Mouse (Mus musculus): ENCODE results near the gene 6330409D20Rik.
A peak's percentile ranks its signal among the peaks of the same experiment; 100 is the strongest.

The 6330409D20Rik gene

DNA sequence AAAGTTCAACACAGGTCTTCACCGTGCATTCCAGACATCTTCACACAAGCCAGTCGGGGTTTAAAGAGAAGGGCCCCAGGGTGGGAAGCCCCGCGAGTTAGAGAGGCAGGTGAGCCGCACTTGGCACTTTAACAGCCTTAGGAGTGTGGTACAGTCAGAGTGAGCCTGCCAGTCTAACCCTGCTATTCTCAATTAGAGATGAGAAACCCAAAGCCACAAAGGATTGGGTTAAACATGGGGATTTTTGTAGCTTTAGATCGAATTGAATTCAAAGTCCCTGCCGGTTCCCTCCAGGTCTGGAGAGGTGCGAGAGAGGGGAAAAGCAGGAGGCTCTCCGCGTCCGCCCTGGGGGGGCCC, at the start of gene 6330409D20Rik:
TSS of gene 6330409D20Rik (minus strand) at position 101 of the 357 bp plus-strand sequence.
- Histone ChIP-seq H3K27me3 (ENCODE audit: control insufficient read depth, insufficient read depth, low read length, poor library complexity, severe bottlenecking) (no peaks in the 10 kb centered on the region), H3K36me3 (ENCODE audit: control insufficient read depth, insufficient read depth, low read length, poor library complexity, severe bottlenecking) (peaks cover 11% of the 10 kb centered on the region)
- no peak for DNase-seq (ENCODE audit: low read depth, low spot score)

DNA sequence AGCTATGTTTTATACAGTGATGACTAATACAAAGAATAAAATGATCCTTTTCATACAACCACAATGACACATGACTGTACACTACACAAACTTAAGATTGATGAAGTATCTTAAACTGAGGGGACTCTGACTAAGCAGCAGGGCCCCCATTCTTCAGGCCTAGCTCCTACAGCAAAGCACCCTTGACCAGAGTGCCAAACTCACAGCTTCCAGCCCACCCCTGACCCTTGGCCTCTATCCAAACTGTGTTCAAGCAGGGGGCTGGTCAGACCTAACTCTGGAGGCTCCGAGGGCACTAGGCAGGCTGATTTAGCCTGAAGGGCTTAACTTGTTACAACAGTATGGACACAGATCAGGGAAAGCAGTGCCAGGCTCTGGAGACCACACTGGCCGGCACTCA, 47.8 kb upstream of the 6330409D20Rik start:
- no peak for DNase-seq (ENCODE audit: low read depth, low spot score)
- Histone ChIP-seq H3K36me3 (ENCODE audit: control insufficient read depth, insufficient read depth, low read length, poor library complexity, severe bottlenecking) (no peaks in the 10 kb centered on the region), H3K27me3 (ENCODE audit: control insufficient read depth, insufficient read depth, low read length, poor library complexity, severe bottlenecking) (no peaks in the 10 kb centered on the region)

DNA sequence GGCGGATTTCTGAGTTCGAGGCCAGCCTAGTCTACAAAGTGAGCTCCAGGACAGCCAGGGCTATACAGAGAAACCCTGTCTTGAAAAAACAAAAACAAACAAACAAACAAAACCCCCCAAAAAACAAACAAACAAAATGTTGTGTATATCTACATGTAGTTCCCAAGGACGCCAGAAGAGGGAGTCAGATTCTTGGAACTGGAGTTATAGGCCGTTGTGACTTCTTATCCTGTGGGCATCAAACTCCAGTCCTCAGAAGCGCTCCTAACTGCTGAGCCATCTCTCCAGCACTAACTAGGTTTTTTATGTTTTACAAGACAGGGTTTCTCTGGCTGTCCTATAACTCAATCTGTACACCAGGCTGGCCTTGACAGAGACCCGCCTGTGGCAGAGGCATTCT, 46.4 kb upstream of the 6330409D20Rik start:
- H3K27me3 ChIP-seq (ENCODE audit: control insufficient read depth, insufficient read depth, low read length, poor library complexity, severe bottlenecking), result no peaks in the 10 kb centered on the region
- DNase-seq (ENCODE audit: low read depth, low spot score), result peak; percentile 61
- no peaks in the 10 kb centered on the region for H3K36me3 ChIP-seq (ENCODE audit: control insufficient read depth, insufficient read depth, low read length, poor library complexity, severe bottlenecking)

DNA sequence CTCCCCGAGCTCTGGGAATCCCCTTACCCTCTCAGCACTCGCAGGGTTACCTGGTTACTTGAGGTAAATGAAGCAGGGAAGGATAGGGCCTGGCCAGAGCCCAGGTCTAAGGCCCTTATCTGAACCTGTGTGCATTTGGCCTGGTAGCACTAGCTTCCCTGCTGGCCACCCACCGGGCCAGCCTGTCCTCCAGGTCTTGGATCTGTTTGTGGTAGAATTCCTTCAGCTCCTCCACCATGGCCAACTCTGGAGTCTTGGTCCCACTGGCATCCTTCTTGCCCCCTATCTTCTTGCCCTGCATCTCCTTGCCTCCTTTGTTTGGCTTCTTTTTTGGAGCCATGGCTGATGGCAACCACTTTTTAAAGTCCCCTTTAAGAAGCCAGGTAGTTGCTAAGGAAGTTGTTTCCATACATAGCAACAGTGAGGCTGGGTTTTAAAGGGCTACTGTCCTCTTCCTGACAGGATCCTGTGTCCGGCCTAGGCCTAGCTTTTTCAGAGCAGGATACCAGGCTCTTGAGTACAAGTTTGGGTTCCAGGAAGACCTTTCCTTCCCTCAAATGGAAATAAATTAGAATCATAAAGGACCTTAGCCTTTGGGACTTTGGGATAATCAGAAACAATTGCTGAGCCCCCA, 43.3 kb upstream of the 6330409D20Rik start, which contains the start of gene Cfap157:
TSS of gene Cfap157 (minus strand) at position 381 of the 634 bp plus-strand sequence.
- no peak for DNase-seq (ENCODE audit: low read depth, low spot score)
- Histone ChIP-seq H3K36me3 (ENCODE audit: control insufficient read depth, insufficient read depth, low read length, poor library complexity, severe bottlenecking) (no peaks in the 10 kb centered on the region), H3K27me3 (ENCODE audit: control insufficient read depth, insufficient read depth, low read length, poor library complexity, severe bottlenecking) (no peaks in the 10 kb centered on the region)

- Histone ChIP-seq H3K27me3 (ENCODE audit: control insufficient read depth, insufficient read depth, low read length, poor library complexity, severe bottlenecking) (no peaks in the 10 kb centered on the region), H3K36me3 (ENCODE audit: control insufficient read depth, insufficient read depth, low read length, poor library complexity, severe bottlenecking) (no peaks in the 10 kb centered on the region)
- no peak for DNase-seq (ENCODE audit: low read depth, low spot score)
Measured at GRCm38 (mm10) chr2:32781710-32782109, 40.9 kb upstream of the 6330409D20Rik start.

- no peak for DNase-seq (ENCODE audit: low read depth, low spot score)
- no peaks in the 10 kb centered on the region for H3K36me3 ChIP-seq (ENCODE audit: control insufficient read depth, insufficient read depth, low read length, poor library complexity, severe bottlenecking)
- H3K27me3 ChIP-seq (ENCODE audit: control insufficient read depth, insufficient read depth, low read length, poor library complexity, severe bottlenecking), result no peaks in the 10 kb centered on the region
Measured at GRCm38 (mm10) chr2:32779714-32780113, 38.9 kb upstream of the 6330409D20Rik start.

GRCm38 (mm10) chr2:32779131-32779530, 38.3 kb upstream of the 6330409D20Rik start:
- H3K27me3 ChIP-seq (ENCODE audit: control insufficient read depth, insufficient read depth, low read length, poor library complexity, severe bottlenecking), result no peaks in the 10 kb centered on the region
- peak; percentile 70 for DNase-seq (ENCODE audit: low read depth, low spot score)
- H3K36me3 ChIP-seq (ENCODE audit: control insufficient read depth, insufficient read depth, low read length, poor library complexity, severe bottlenecking), result no peaks in the 10 kb centered on the region

- DNase-seq (ENCODE audit: low read depth, low spot score), result no peak
- H3K36me3 ChIP-seq (ENCODE audit: control insufficient read depth, insufficient read depth, low read length, poor library complexity, severe bottlenecking), result no peaks in the 10 kb centered on the region
- H3K27me3 ChIP-seq (ENCODE audit: control insufficient read depth, insufficient read depth, low read length, poor library complexity, severe bottlenecking), result no peaks in the 10 kb centered on the region
Measured at GRCm38 (mm10) chr2:32778081-32778480, 37.3 kb upstream of the 6330409D20Rik start.

GRCm38 (mm10) chr2:32776192-32776591, 35.4 kb upstream of the 6330409D20Rik start:
- no peak for DNase-seq (ENCODE audit: low read depth, low spot score)
- H3K36me3 ChIP-seq (ENCODE audit: control insufficient read depth, insufficient read depth, low read length, poor library complexity, severe bottlenecking), result no peaks in the 10 kb centered on the region
- H3K27me3 ChIP-seq (ENCODE audit: control insufficient read depth, insufficient read depth, low read length, poor library complexity, severe bottlenecking), result no peaks in the 10 kb centered on the region

- H3K27me3 ChIP-seq (ENCODE audit: control insufficient read depth, insufficient read depth, low read length, poor library complexity, severe bottlenecking), result no peaks in the 10 kb centered on the region
- peak; percentile 96 for DNase-seq (ENCODE audit: low read depth, low spot score)
- no peaks in the 10 kb centered on the region for H3K36me3 ChIP-seq (ENCODE audit: control insufficient read depth, insufficient read depth, low read length, poor library complexity, severe bottlenecking)
Measured at GRCm38 (mm10) chr2:32775359-32776074, 34.7 kb upstream of the 6330409D20Rik start, which contains the start of the genes Ttc16 and Ptrh1. Ttc16 (minus strand) TSS chr2:32775633. Ptrh1 (plus strand) TSS chr2:32775786.

- no peaks in the 10 kb centered on the region for H3K36me3 ChIP-seq (ENCODE audit: control insufficient read depth, insufficient read depth, low read length, poor library complexity, severe bottlenecking)
- H3K27me3 ChIP-seq (ENCODE audit: control insufficient read depth, insufficient read depth, low read length, poor library complexity, severe bottlenecking), result no peaks in the 10 kb centered on the region
- DNase-seq (ENCODE audit: low read depth, low spot score), result no peak
Measured at GRCm38 (mm10) chr2:32772626-32773279, 31.9 kb upstream of the 6330409D20Rik start.

- H3K27me3 ChIP-seq (ENCODE audit: control insufficient read depth, insufficient read depth, low read length, poor library complexity, severe bottlenecking), result no peaks in the 10 kb centered on the region
- DNase-seq (ENCODE audit: low read depth, low spot score), result no peak
- no peaks in the 10 kb centered on the region for H3K36me3 ChIP-seq (ENCODE audit: control insufficient read depth, insufficient read depth, low read length, poor library complexity, severe bottlenecking)
Measured at GRCm38 (mm10) chr2:32771886-32772285, 31.1 kb upstream of the 6330409D20Rik start.

DNA sequence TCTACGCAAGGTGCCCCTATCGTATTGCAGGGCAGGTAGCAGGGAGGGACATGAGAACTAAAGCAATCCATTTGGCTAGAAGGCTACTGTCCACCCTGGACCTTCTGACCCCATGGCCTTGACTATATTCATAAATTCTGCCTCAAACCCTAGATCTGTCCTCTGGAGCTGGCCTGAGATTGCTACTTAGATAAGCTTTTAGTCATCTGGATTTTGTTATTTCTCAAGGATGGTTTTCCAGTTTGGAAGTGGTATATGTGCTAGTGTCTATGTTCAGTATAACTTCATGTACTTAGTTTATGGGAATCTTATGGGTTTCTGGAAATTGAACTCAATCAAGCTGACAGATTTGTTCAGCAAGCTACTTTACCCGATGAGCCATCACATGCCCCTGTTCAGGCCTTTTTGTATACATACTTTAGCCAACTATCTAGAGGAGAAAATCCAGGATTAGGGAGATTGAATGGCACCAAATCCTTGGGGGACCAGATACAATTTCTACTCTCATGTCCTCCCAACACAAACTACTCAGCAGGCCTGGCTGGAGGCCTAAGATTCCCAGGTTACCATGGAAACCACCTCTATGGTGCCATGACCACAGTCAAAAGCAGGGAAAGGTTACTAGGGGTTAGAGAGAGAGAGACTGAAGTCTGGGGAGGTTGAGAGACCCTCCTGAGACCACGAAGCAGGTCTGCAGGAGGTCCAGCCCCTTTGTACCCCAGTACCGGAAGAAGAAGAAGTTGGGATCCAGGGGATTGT, 28.7 kb upstream of the 6330409D20Rik start:
- H3K36me3 ChIP-seq (ENCODE audit: control insufficient read depth, insufficient read depth, low read length, poor library complexity, severe bottlenecking), result no peaks in the 10 kb centered on the region
- no peaks in the 10 kb centered on the region for H3K27me3 ChIP-seq (ENCODE audit: control insufficient read depth, insufficient read depth, low read length, poor library complexity, severe bottlenecking)
- no peak for DNase-seq (ENCODE audit: low read depth, low spot score)

DNA sequence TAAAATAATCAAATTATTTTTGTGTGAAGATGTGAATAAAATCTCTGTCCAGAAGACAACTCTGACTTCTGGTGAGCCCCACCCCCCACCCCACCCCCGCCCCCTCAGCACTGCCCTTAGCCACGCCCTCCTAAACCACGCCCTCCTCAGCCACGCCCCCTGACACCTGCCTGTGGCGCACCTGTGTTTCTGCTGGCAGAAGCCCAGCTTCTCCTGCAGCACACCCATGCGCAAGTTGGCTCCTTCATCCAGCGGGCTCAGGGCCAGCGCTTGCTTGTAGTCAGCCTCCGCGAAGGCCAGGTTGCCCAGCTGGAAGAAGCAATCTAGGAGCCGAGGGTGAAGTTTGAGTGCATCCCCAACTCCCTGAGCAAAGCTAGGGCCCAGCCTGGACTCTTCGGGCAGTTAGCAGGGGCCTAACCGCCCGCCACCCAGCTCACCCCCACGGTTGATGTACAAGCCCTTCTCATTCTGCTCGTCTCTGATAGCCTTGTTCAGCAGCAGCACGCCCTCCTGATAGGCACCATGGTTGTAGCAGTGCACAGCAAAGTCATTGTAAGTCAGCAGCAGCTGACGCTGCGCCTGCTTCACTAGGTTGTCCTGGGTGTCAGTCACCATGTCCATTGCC, 28.0 kb upstream of the 6330409D20Rik start:
- H3K27me3 ChIP-seq (ENCODE audit: control insufficient read depth, insufficient read depth, low read length, poor library complexity, severe bottlenecking), result no peaks in the 10 kb centered on the region
- no peak for DNase-seq (ENCODE audit: low read depth, low spot score)
- H3K36me3 ChIP-seq (ENCODE audit: control insufficient read depth, insufficient read depth, low read length, poor library complexity, severe bottlenecking), result no peaks in the 10 kb centered on the region

All from splenic B cell, adult 2 months (primary cell).